Mouse (Mus musculus) Muller cell, postnatal 12 days (primary cell): ENCODE data around the gene Ttyh1.

Source experiments
- DNase-seq: peaks from one replicate; pipeline ENCODE4 v3.0.0-alpha.2; 2015; ENCODE audit errors: inconsistent ontology term

The Ttyh1 gene

DNA sequence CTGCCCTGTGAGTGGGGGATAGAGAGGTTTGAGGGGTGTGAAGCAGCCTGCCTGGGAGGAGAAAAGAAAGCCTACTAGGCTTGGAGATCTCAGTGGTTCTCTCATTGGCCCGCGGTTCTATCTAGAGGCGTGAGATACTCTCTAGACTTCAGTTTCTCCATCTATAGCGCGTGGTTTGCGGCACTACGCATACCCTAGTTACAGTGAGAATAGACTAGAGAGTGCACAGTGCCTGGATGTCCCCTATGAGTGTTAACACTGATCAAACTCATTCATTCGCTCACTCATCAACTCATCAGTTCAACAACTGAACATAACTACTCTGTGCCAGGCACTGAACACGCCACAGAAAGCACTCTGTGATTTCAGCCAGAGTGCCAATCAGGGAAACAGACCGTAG lies 3.6 kb downstream of the Ttyh1 start:
- DNase-seq, result peak; percentile 34

DNA sequence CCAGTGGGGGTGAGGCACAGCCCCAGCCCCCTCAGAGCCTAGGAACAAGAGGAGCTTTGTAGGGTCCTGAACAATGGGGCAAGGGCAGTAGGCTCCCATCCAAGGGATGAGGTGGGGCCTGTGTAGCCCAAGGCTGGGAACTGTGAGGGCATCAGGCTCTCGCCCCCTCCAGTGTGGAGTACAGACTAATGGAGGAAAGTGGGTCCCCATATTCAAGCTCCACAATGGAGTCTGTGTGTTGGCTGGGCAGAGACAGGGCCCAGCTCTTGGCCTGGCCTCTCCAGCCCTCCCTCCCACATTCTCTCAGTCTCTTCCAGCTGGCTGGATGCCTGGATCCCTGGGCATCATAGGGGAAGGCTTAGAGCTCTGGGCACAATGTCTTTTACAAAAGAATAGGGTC lies 4.5 kb downstream of the Ttyh1 start:
- DNase-seq, result peak; percentile 96

GRCm38 (mm10) chr7:4124315-4124759 lies 5.1 kb downstream of the Ttyh1 start:
- DNase-seq, result peak; percentile 94

DNA sequence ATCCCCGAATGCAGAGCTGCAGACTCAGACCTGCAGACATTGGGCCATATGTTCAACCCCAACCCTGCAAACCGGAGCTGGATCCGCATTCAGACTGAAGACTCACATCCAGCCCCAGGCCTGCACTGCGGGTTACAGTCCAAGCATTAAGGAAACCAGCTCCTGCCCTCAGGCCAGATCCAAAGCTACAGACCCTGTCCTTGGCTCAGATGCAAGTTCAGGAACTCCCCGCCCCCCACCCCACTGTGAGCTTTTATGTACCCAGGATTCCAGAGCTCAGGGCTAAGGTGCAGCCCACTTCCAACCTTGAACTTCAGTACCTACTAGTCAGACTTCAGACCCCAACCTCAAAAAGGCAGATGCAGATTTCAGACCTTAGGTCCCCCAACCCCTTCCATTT lies 5.6 kb downstream of the Ttyh1 start:
- DNase-seq, result no peak

GRCm38 (mm10) chr7:4125306-4125705 lies 6.1 kb downstream of the Ttyh1 start:
- DNase-seq, result no peak

GRCm38 (mm10) chr7:4126992-4127785 lies 8.0 kb downstream of the Ttyh1 start:
- DNase-seq, result no peak

DNA sequence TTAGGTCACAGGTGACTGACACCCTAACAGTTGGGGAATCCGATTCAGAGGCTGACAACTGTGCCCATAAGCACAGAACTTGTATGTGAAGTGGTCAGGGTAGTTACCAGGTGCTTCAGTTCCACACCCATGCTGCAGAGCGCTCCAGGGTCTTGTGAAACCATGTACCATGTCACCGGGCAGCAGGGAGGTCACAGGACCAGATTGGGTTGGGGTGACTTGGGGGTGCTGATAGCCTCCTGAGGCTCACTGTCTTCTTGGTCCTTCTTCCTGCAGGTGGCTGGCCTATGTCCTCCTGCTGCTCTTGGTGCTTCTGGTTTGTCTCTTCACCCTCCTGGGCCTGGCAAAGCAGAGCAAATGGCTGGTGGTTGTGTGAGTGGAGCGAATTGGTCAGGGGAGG lies 8.7 kb downstream of the Ttyh1 start:
- no peak for DNase-seq

DNA sequence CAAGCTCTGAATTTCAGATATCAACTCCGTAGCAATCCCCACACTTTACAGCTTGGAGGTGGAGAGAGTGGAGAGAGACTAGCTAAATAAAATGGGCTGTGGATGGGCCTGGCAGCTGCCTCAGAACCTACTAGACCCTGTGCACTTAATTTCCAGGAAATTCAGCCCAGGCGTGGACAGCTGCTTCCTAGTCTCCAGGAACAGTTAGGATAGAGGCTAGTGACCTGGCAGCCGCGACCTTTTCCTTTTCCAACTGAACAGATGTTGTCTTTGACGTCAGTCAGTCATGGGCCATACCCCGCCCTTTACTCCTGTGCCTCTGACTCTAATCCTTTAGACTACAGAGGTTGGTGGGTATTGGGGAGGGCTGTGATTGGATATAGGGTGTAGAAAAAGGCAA lies 9.7 kb downstream of the Ttyh1 start:
- DNase-seq, result no peak

DNA sequence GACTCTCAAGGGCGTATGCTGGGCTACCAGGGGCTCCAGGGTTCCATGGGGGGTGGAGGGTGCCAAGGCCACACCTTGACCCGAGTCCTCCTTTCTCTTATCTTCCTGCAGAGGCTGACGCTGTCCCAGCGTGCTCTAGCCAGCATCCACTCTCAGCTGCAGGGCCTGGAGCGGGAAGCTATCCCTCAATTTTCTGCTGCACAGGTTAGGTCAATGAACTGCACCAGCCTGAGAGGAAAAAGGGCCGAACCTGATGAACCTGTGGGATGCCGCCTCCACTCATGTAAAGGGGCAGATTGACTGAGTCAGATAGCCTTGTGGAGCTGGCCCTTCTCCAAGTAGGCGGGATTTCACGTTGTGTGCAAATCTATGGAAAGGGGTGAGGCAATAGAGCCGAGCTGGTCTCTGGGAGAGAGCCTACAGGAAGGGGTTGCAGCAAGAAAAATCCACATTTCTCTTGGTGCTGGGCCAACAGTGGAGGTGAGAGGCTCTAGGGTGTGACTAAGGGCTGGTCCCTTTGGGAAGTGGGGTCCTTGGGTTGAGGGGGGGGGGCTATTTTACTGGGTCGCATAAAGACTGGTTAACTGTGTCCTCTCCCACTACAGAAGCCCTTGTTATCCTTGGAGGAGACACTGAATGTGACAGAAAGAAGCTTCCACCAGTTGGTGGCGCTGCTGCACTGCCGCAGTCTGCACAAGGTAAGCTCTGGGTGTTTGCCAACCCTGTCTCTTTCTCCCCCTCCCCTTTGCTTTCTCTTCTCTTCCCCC lies 11.7 kb downstream of the Ttyh1 start:
- DNase-seq, result peak; percentile 72

- DNase-seq, result no peak
These were observed 12.8 kb downstream of the Ttyh1 start for GRCm38 (mm10) chr7:4131964-4132363.

GRCm38 (mm10) chr7:4132581-4132980 lies 13.4 kb downstream of the Ttyh1 start:
- DNase-seq, result no peak

GRCm38 (mm10) chr7:4132998-4133397 lies 13.8 kb downstream of the Ttyh1 start:
- DNase-seq, result no peak

GRCm38 (mm10) chr7:4134911-4135310 lies 15.7 kb downstream of the Ttyh1 start:
- DNase-seq, result no peak

- DNase-seq, result no peak
These were observed 17.2 kb downstream of the Ttyh1 start for GRCm38 (mm10) chr7:4136404-4136770.

- peak; percentile 98 for DNase-seq
These were observed 17.7 kb downstream of the Ttyh1 start, which contains the start of gene Leng8 for GRCm38 (mm10) chr7:4136771-4137531. Gene Leng8 (plus strand): TSS chr7:4137039.

DNA sequence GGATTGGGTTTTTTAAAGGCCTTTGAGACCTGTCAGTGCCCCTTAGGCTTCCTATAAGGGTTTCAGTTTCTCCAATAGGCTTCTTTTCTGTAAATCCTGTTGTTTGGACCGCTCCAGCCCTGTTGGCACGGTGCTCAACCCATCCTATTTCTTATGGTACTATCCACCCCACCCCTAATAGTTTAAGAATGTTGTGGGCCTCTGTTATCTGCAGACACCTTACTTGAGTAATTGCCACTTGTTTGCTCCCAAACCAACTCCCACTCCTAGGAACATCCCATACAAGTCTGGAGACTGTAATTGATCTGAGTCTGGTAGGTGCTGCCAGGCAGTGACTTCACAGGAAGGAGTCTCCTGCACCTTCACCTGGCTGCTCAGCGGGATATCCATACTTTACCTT lies 18.5 kb downstream of the Ttyh1 start:
- DNase-seq, result no peak

GRCm38 (mm10) chr7:4138181-4138580 lies 19.0 kb downstream of the Ttyh1 start:
- no peak for DNase-seq

DNA sequence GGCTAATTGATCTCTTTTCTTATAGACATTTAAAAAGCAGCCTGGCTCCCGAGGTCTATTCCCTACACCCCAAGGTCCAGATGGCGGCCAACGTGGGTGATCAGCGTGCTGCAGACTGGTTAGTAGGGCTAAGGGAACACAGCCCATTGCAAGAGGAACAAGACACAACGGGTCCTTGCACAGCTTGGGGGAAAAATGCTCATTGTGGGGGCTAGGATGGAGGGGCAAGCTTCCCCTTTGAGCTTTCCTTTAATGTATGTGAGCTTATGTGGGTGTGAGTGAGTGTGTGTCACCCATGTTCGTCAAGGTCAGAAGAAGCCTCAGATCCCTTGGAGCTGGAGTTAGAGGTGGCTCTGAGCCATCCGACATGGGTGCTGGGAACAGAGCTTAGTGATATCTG lies 19.5 kb downstream of the Ttyh1 start:
- no peak for DNase-seq

GRCm38 (mm10) chr7:4139391-4139790 lies 20.2 kb downstream of the Ttyh1 start:
- DNase-seq, result no peak

DNA sequence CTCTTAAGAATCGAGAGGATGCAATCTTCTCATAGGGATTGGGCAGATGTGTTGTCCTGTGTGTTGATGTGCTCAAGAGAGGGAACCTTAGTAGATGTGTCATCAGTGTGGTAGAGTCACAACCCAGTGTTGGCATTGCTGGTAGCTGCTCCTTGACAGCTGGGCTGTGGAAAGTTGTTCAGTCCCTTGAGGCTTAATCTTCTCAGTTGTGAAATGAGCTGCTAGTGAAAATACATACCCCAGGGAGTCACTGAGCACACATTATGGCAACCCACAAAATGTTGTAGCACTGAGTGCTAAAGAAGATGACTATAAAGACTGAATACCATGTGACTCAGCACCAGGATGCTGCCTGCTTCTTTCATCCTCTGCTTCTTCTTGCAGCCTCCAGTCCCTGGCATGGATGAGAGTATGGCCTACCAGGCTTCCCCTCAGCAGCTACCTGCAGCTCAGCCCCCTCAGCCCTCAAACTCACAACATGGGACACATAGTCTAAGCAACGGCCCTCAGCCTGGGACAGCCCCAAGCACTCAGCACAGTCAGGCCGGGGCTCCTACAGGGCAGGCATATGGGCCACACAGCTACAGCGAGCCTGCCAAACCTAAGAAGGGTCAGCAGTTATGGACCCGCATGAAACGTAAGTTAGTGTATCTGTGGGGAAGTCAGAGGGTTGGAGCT lies 22.6 kb downstream of the Ttyh1 start:
- DNase-seq, result no peak

- no peak for DNase-seq
These were observed 23.7 kb downstream of the Ttyh1 start for GRCm38 (mm10) chr7:4142796-4143445.
